Mouse (Mus musculus) ovary, postnatal 10 days (tissue): ENCODE measurements around the gene Cyp2d10.
"Not testable (repeated sequence)": the region's sequence is repeated elsewhere in the genome, so short reads cannot be mapped to it uniquely, and the experiment has no call there.

Source experiments
- DNase-seq: peaks from one replicate; pipeline ENCODE4 v3.0.0; 2022; ENCODE audit warnings: low spot score

The Cyp2d10 gene

GRCm38 (mm10) chr15:82406981-82407380 is at the start of gene Cyp2d10:
Gene Cyp2d10 (minus strand): TSS chr15:82407195.
- no peak for DNase-seq

GRCm38 (mm10) chr15:82456086-82456790 is 49.2 kb upstream of the Cyp2d10 start:
- DNase-seq, result not testable (repeated sequence)

- not testable (repeated sequence) for DNase-seq
Measured at GRCm38 (mm10) chr15:82453501-82453900, 46.5 kb upstream of the Cyp2d10 start.

GRCm38 (mm10) chr15:82452133-82452532 is 45.1 kb upstream of the Cyp2d10 start:
- not testable (repeated sequence) for DNase-seq

GRCm38 (mm10) chr15:82450045-82450444 is 43.0 kb upstream of the Cyp2d10 start:
- not testable (repeated sequence) for DNase-seq

- DNase-seq, result no peak
Measured at GRCm38 (mm10) chr15:82445196-82445595, 38.2 kb upstream of the Cyp2d10 start.

- no peak for DNase-seq
Measured at GRCm38 (mm10) chr15:82443658-82444057, 36.7 kb upstream of the Cyp2d10 start.

GRCm38 (mm10) chr15:82437975-82438617 is 31.1 kb upstream of the Cyp2d10 start:
- no peak for DNase-seq

GRCm38 (mm10) chr15:82435606-82436005 is 28.6 kb upstream of the Cyp2d10 start:
- DNase-seq, result no peak

- DNase-seq, result no peak
Measured at GRCm38 (mm10) chr15:82435011-82435410, 28.0 kb upstream of the Cyp2d10 start.

GRCm38 (mm10) chr15:82434541-82434940 is 27.5 kb upstream of the Cyp2d10 start:
- no peak for DNase-seq

- no peak for DNase-seq
Measured at GRCm38 (mm10) chr15:82433621-82434020, 26.6 kb upstream of the Cyp2d10 start.

- no peak for DNase-seq
Measured at GRCm38 (mm10) chr15:82433137-82433536, 26.1 kb upstream of the Cyp2d10 start, which contains the start of gene Cyp2d9. Gene Cyp2d9 (plus strand): TSS chr15:82433437.

- DNase-seq, result no peak
Measured at GRCm38 (mm10) chr15:82423471-82423870, 16.5 kb upstream of the Cyp2d10 start.

GRCm38 (mm10) chr15:82422935-82423334 is 15.9 kb upstream of the Cyp2d10 start:
- DNase-seq, result no peak

- no peak for DNase-seq
Measured at GRCm38 (mm10) chr15:82418616-82419015, 11.6 kb upstream of the Cyp2d10 start.

GRCm38 (mm10) chr15:82416797-82417789 is 10.1 kb upstream of the Cyp2d10 start:
- DNase-seq, result peak; percentile 50

- DNase-seq, result no peak
Measured at GRCm38 (mm10) chr15:82407536-82407935, 541 bp upstream of the Cyp2d10 start.

- no peak for DNase-seq
Measured at GRCm38 (mm10) chr15:82404163-82404562, 2.8 kb downstream of the Cyp2d10 start.

GRCm38 (mm10) chr15:82403606-82404005 is 3.4 kb downstream of the Cyp2d10 start:
- no peak for DNase-seq

- no peak for DNase-seq
Measured at GRCm38 (mm10) chr15:82402741-82403140, 4.3 kb downstream of the Cyp2d10 start.

GRCm38 (mm10) chr15:82402106-82402505 is 4.9 kb downstream of the Cyp2d10 start:
- no peak for DNase-seq
